In the genomic region with DNA sequence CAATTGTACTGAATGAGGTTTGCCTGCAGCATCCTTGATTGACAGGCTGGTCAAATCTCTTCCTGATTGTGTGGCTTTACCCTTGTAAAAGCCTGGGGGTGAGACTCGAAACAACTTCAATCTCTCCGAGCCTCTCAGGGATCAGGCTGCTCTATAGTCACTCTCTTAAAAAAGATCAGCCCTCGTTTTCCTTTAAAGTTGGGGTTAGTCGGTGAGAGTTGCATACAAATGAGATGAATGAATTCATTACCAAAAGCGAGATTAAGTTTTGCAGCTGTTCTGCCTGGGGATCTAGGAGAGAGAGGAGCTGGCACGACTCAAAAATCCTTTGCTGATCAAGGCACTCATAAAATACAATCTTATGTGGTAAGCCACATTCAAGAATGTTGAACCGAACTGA, we compare ENCODE assay signal across 13 mouse cellular contexts. TPM values are rescaled to one million over a fixed set of nuclear protein-coding genes. Genes with fewer than 3 reads are reported as not detected.
DNase-seq lines count a peak whose midpoint lies in the region; ATAC-seq and TF ChIP-seq lines count a peak whose summit lies in the region.
"Had no signal": no experiment of that assay in that cellular context is flagged by ENCODE, and none has a peak within 500 bp of the region (broad histone marks: within the 10 kb centered on the region; RNA-seq: fewer than 3 reads in every experiment).

No protein-coding gene starts in this region.

- 25% methylated on average over 7 of the region's 7 CpGs for WGBS in lung, embryonic 14.5 days
- 26% methylated on average over 7 of the region's 7 CpGs for WGBS in lung, adult 2 months
- WGBS in hindbrain, embryonic 14.5 days, result 13% methylated on average over 7 of the region's 7 CpGs
- WGBS in intestine, postnatal 0 days, result 40% methylated on average over 7 of the region's 7 CpGs

- no peak overlapping the region for H3K4me3 ChIP-seq in lung, embryonic 14.5 days (ENCODE audit: low read depth, low read length)
- no peak overlapping the region for H3K4me3 ChIP-seq in lung, adult 2 months (replicated peaks; ENCODE audit: extremely low read depth, low read depth, low read length)
- no peak overlapping the region for H3K4me3 ChIP-seq in hindbrain, embryonic 14.5 days (replicated peaks; ENCODE audit: low read length)
- peak overlapping the region; percentile 8 for H3K4me3 ChIP-seq in myocyte
- no peak overlapping the region for H3K4me3 ChIP-seq in intestine, postnatal 0 days (ENCODE audit: low read depth, low read length)
- H3K4me3 ChIP-seq: heart, embryonic 15.5 days had no signal

- no peaks in the 10 kb centered on the region for H3K36me3 ChIP-seq in lung, embryonic 14.5 days (ENCODE audit: insufficient read depth)
- no peaks in the 10 kb centered on the region for H3K36me3 ChIP-seq in hindbrain, embryonic 14.5 days (replicated peaks; ENCODE audit: control insufficient read depth, insufficient read depth)
- H3K36me3 ChIP-seq in myocyte (ENCODE audit: control insufficient read depth, insufficient read depth), result no peaks in the 10 kb centered on the region
- no peaks in the 10 kb centered on the region for H3K36me3 ChIP-seq in intestine, postnatal 0 days (ENCODE audit: control insufficient read depth, insufficient read depth)
- H3K36me3 ChIP-seq: heart, embryonic 15.5 days had no signal

- no peaks in the 10 kb centered on the region for H3K9me3 ChIP-seq in lung, embryonic 14.5 days (ENCODE audit: low read depth, low read length)
- no peaks in the 10 kb centered on the region for H3K9me3 ChIP-seq in hindbrain, embryonic 14.5 days (ENCODE audit: control insufficient read depth, low read length)
- no peaks in the 10 kb centered on the region for H3K9me3 ChIP-seq in intestine, postnatal 0 days (ENCODE audit: control insufficient read depth)
- H3K9me3 ChIP-seq: heart, embryonic 15.5 days had no signal

- no peak overlapping the region for H3K27ac ChIP-seq in lung, embryonic 14.5 days (ENCODE audit: low read depth)
- no peak overlapping the region for H3K27ac ChIP-seq in hindbrain, embryonic 14.5 days
- no peak overlapping the region for H3K27ac ChIP-seq in intestine, postnatal 0 days (ENCODE audit: low read depth, low read length)
- H3K27ac ChIP-seq: heart, embryonic 15.5 days had no signal

- no peak overlapping the region for H3K4me2 ChIP-seq in lung, embryonic 14.5 days
- peak overlapping the region; percentile 3 for H3K4me2 ChIP-seq in hindbrain, embryonic 14.5 days (replicated peaks)
- peak overlapping the region; percentile 85 for H3K4me2 ChIP-seq in myocyte (ENCODE audit: low read depth)
- no peak overlapping the region for H3K4me2 ChIP-seq in intestine, postnatal 0 days (replicated peaks; ENCODE audit: low read depth)
- H3K4me2 ChIP-seq: heart, embryonic 15.5 days had no signal

- H3K79me2 ChIP-seq in myocyte (ENCODE audit: control insufficient read depth, insufficient read depth), result no peaks in the 10 kb centered on the region

- H3K27me3 ChIP-seq in lung, embryonic 14.5 days (ENCODE audit: insufficient read depth, low read length), result no peaks in the 10 kb centered on the region
- H3K27me3 ChIP-seq in hindbrain, embryonic 14.5 days (ENCODE audit: control insufficient read depth, insufficient read depth, low read length), result no peaks in the 10 kb centered on the region
- H3K27me3 ChIP-seq in myocyte (ENCODE audit: control insufficient read depth, insufficient read depth, insufficient read length), result no peaks in the 10 kb centered on the region
- H3K27me3 ChIP-seq in intestine, postnatal 0 days (replicated peaks; ENCODE audit: control insufficient read depth, insufficient read depth, low read length), result no peaks in the 10 kb centered on the region
- H3K27me3 ChIP-seq: heart, embryonic 15.5 days had no signal

- ATAC-seq in frontal cortex, adult (ENCODE audit: low TSS enrichment), result peak; percentile 91
- ATAC-seq in lung, embryonic 14.5 days (ENCODE audit: insufficient read depth), result no peak
- ATAC-seq in hindbrain, embryonic 14.5 days (ENCODE audit: low FRiP score), result no peak
- ATAC-seq in intestine, postnatal 0 days, result no peak

- DNase-seq in frontal cortex, postnatal 14 days (ENCODE audit: low spot score in 2 of 2), result no peak
- peak; percentile 13 for DNase-seq in lung, embryonic 14.5 days
- no peak for DNase-seq in lung, adult 2 months
- DNase-seq in hindbrain, embryonic 14.5 days (ENCODE audit: low spot score), result no peak
- DNase-seq in lung, postnatal 25 days (ENCODE audit: low spot score), result no peak
- DNase-seq: gastrocnemius, postnatal 25 days; kidney, adult 9 months had no signal

- TF ChIP-seq POLR2A in lung, adult 2 months (IDR thresholded peaks at IDR 0.05; ENCODE audit: borderline replicate concordance, extremely low read depth, low read depth, low read length), result no peak
- TF ChIP-seq POLR2A in myocyte (IDR thresholded peaks at IDR 0.05; ENCODE audit: insufficient read length, low read depth), result no peak

- no peak for TF ChIP-seq CTCF in lung, embryonic 14.5 days (IDR thresholded peaks at IDR 0.05; ENCODE audit: low read depth)
- TF ChIP-seq CTCF in lung, adult 2 months (IDR thresholded peaks at IDR 0.05; ENCODE audit: insufficient read depth, low read length), result no peak
- TF ChIP-seq CTCF in intestine, postnatal 0 days (IDR thresholded peaks at IDR 0.05; ENCODE audit: low read depth), result no peak

- no peaks in the 10 kb centered on the region for H3K4me1 ChIP-seq in lung, embryonic 14.5 days (ENCODE audit: insufficient read depth)
- H3K4me1 ChIP-seq in lung, adult 2 months (ENCODE audit: control insufficient read depth, insufficient read depth, low read length), result no peaks in the 10 kb centered on the region
- no peaks in the 10 kb centered on the region for H3K4me1 ChIP-seq in hindbrain, embryonic 14.5 days (replicated peaks; ENCODE audit: control insufficient read depth, insufficient read depth, low read length)
- no peaks in the 10 kb centered on the region for H3K4me1 ChIP-seq in intestine, postnatal 0 days (replicated peaks; ENCODE audit: control insufficient read depth, insufficient read depth, low read length)
- H3K4me1 ChIP-seq: heart, embryonic 15.5 days had no signal

- H3K9ac ChIP-seq in lung, embryonic 14.5 days, result no peak overlapping the region
- no peak overlapping the region for H3K9ac ChIP-seq in hindbrain, embryonic 14.5 days
- H3K9ac ChIP-seq in intestine, postnatal 0 days (ENCODE audit: low read depth, low read length), result no peak overlapping the region
- H3K9ac ChIP-seq: heart, embryonic 15.5 days had no signal

- H3ac ChIP-seq in myocyte (ENCODE audit: control insufficient read depth, insufficient read length), result no peak overlapping the region

TF ChIP-seq in myocyte, 11 proteins besides CTCF, POLR2A, EP300 and RAD21:
- TF ChIP-seq TCF12 (IDR thresholded peaks at IDR 0.05; ENCODE audit: insufficient read depth, poor library complexity, severe bottlenecking) (peak; percentile 40), TCF3 (IDR thresholded peaks at IDR 0.05; ENCODE audit: insufficient read length, low read depth) (peak; percentile 11), MYOG (IDR thresholded peaks at IDR 0.05; ENCODE audit: control insufficient read depth in 1 of 3, insufficient read depth in 1 of 3, insufficient read length in 2 of 3, low read depth in 2 of 3) (peak in 1 of 3 experiments; percentile 80), MYOD1 (IDR thresholded peaks at IDR 0.05; ENCODE audit: control insufficient read depth in 1 of 3, insufficient read length in 2 of 3, low read depth in 2 of 3) (peak; percentile 68 to 77 (median 75)), USF1 (IDR thresholded peaks at IDR 0.05; ENCODE audit: low read depth) (no peak), E2F4 (IDR thresholded peaks at IDR 0.05; ENCODE audit: insufficient read depth) (no peak), SRF (IDR thresholded peaks at IDR 0.05; ENCODE audit: control insufficient read depth, insufficient read length, low read depth) (no peak)

RNA-seq across cellular contexts. Expression of a gene that starts 1.0 kb away (rescaled TPM):
- polyA plus RNA-seq in lung, embryonic 14.5 days (2014; fragmentation: Nextera tagmentation; extraction: Ambion mirVana), result not detected in 2 replicates
- polyA plus RNA-seq in lung, adult 2 months (2012; rRNA removed), result not detected in 2 replicates
- not detected in 2 replicates for polyA plus RNA-seq in hindbrain, embryonic 14.5 days (2014; fragmentation: Nextera tagmentation; extraction: Ambion mirVana)
- polyA plus RNA-seq in myocyte (2012; fragmentation: generic; extraction: Trizol), result 0.07 TPM
- polyA plus RNA-seq in intestine, postnatal 0 days (2015; fragmentation: Nextera tagmentation; extraction: Ambion mirVana), result not detected in 2 replicates
- polyA plus RNA-seq: heart, embryonic 15.5 days; liver, embryonic 16.5 days; stomach, embryonic 16.5 days had no signal

Comparison
In these comparisons a context has a peak if more than half of its experiments do, and no peak if none do; other contexts are left out.
1. H3K4me2 ChIP-seq: peak in hindbrain, embryonic 14.5 days (single experiment) and myocyte (single experiment); none in lung, embryonic 14.5 days (single experiment) and intestine, postnatal 0 days (single experiment).